Mouse (Mus musculus) heart, embryonic 11.5 days (tissue): ENCODE measurements around the gene Lpin1. TPM values are rescaled to one million over a fixed set of nuclear protein-coding genes. Genes with fewer than 3 reads are reported as not detected.

ENCODE experiments used
- ATAC-seq: fragments of 200-750 bp; cut with Nextera tagmentation; replicated peaks from 2 replicates; pipeline ENCODE4 v1.8.0; 2017; ENCODE audit warnings: moderate library complexity; ENCODE audit not compliant: insufficient number of reproducible peaks, low FRiP score, low TSS enrichment
- H3K27ac ChIP-seq: fragments of 300-500 bp; sonication (generic); 2 replicates; pipeline ENCODE4 v1.5.1; 2014; ENCODE audit warnings: mild to moderate bottlenecking, low read depth, low read length
- H3K27me3 ChIP-seq: fragments of 300-500 bp; sonication (generic); 2 replicates; pipeline ENCODE4 v1.6.1; 2014; ENCODE audit warnings: mild to moderate bottlenecking, low read length, mixed read lengths; ENCODE audit not compliant: control insufficient read depth, insufficient read depth
- H3K36me3 ChIP-seq: fragments of 300-500 bp; sonication (generic); 2 replicates; pipeline ENCODE4 v1.6.1; 2014; ENCODE audit warnings: mild to moderate bottlenecking, low read length, moderate library complexity, mixed read lengths; ENCODE audit not compliant: control insufficient read depth, insufficient read depth
- H3K4me1 ChIP-seq: fragments of 300-500 bp; sonication (generic); 2 replicates; pipeline ENCODE4 v1.6.1; 2014; ENCODE audit warnings: low read length; ENCODE audit not compliant: control insufficient read depth, insufficient read depth
- H3K4me2 ChIP-seq: fragments of 300-500 bp; sonication (generic); 2 replicates; pipeline ENCODE4 v1.6.1; 2014; ENCODE audit warnings: mild to moderate bottlenecking, moderate library complexity
- H3K4me3 ChIP-seq: fragments of 300-500 bp; sonication (generic); 2 replicates; pipeline ENCODE4 v1.5.1; 2014; ENCODE audit warnings: low read depth, low read length
- H3K9ac ChIP-seq: fragments of 300-500 bp; sonication (generic); 2 replicates; pipeline ENCODE4 v1.6.1; 2014; ENCODE audit warnings: mild to moderate bottlenecking, low read depth, low read length, moderate library complexity
- H3K9me3 ChIP-seq: fragments of 300-500 bp; sonication (generic); replicated peaks from 2 replicates; pipeline ENCODE4 v1.6.1; 2016; ENCODE audit warnings: low read length; ENCODE audit not compliant: control insufficient read depth
- WGBS: fragments of 180-500 bp; shearing (Covaris S2); extraction: QIAGEN DNeasy Blood & Tissue Kit; methylation state at CpG from one replicate; pipeline ENCODE4 v1.1.7; 2014; ENCODE audit not compliant: insufficient replicate concordance; 5-methylcytosine and 5-hydroxymethylcytosine counted together
- polyA plus RNA-seq: library from polyadenylated mRNA; unstranded; fragments of >200 nt; fragmentation: Nextera tagmentation; extraction: Ambion mirVana; gene quantifications from 2 replicates; pipeline ENCODE4 v1.2.1, GENCODE M21; 2014

The Lpin1 gene
- polyA plus RNA-seq, 1 experiment from 2014 or later: 3.8 TPM

DNA sequence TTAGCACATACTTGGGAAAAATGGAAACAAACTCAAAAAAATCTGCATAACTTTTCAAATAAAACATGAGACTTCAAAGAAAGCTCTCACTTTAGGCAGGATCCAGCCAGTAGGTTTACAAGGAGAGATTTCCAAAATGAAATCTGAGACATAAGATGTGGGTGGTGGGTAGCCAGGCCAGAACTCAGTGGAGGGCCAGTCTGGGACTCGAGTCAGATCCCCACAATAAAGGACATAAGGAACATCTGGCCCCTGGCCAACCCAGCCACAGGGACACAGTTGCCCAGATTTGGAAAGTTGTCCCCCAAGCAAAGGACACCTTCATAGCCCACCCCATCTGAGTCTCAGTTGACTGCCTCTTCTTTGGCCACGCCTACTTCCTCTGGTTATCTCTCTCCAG is 123.3 kb downstream of the Lpin1 start:
- WGBS: 61% methylated on average over 2 of the region's 2 CpGs

More for the DNA sequence above, 123.3 kb downstream of the Lpin1 start:
- Histone ChIP-seq H3K36me3 (no peaks in the 10 kb centered on the region), H3K4me2 (no peak overlapping the region), H3K9me3 (no peaks in the 10 kb centered on the region), H3K4me1 (no peaks in the 10 kb centered on the region), H3K9ac (no peak overlapping the region), H3K27me3 (no peaks in the 10 kb centered on the region), H3K27ac (no peak overlapping the region), H3K4me3 (no peak overlapping the region)
- ATAC-seq: no peak

Other genes starting within 250 kb of the Lpin1 start
- not detected in 2 replicates for gene Ntsr2, start 42.4 kb upstream of the Lpin1 start, polyA plus RNA-seq
- 1.9 and 3.1 TPM in 2 replicates for gene Greb1, start 189.9 kb upstream of the Lpin1 start, polyA plus RNA-seq
- 56.0 and 59.7 TPM in 2 replicates for gene E2f6, start 200.0 kb upstream of the Lpin1 start, polyA plus RNA-seq